Mouse (Mus musculus) B cell, adult 2 months (primary cell): ENCODE data around the gene Dnajc2.
"Not testable (repeated sequence)": the region's sequence is repeated elsewhere in the genome, so short reads cannot be mapped to it uniquely, and the experiment has no call there.

Experiments
- DNase-seq, 2 experiments: peaks; one replicate each; pipeline ENCODE4 v3.0.0; 2022

The Dnajc2 gene

GRCm38 (mm10) chr5:21739881-21740280 is 45.2 kb downstream of the Dnajc2 start:
- no peak for DNase-seq

GRCm38 (mm10) chr5:21739120-21739519 is 45.9 kb downstream of the Dnajc2 start:
- no peak for DNase-seq

- peak in 1 of 2 experiments; percentile 3 for DNase-seq
Observed at GRCm38 (mm10) chr5:21737620-21738019, 47.4 kb downstream of the Dnajc2 start.

DNA sequence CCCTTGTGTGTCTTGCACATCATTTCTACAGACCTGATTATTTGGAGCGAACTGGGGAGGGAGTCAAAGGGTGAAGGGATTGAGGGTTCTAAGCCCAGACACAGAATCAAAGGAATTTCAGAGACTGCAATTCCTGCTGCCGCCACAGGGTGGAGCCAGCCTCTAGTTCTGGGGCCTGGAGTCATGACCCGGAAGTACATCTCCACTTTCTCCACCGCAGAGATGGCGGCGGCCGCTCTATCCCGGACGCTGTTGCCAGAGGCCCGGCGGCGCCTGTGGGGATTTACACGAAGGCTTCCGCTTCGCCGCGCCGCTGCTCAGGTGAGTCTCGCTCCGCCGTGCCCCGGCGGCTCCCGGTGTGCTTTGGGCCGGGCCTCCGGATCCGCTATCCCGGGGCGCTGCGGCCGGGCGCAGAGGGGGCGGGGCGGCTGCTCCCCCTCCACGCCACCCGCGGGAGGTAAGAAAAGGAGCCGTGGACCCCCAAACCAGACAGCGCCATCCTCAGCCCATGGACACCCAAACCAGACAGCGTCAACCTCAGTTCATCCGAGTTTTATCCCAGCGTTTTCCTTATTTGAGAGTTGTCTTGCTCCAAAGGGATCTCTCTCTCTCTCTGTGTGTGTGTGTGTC is 48.0 kb downstream of the Dnajc2 start, which contains the start of gene Pmpcb:
TSS of gene Pmpcb (plus strand) at position 186 of the 630 bp plus-strand sequence.
- DNase-seq, result peak; percentile 90 to 91

GRCm38 (mm10) chr5:21736046-21736445 is 49.0 kb downstream of the Dnajc2 start:
- DNase-seq, result no peak

DNA sequence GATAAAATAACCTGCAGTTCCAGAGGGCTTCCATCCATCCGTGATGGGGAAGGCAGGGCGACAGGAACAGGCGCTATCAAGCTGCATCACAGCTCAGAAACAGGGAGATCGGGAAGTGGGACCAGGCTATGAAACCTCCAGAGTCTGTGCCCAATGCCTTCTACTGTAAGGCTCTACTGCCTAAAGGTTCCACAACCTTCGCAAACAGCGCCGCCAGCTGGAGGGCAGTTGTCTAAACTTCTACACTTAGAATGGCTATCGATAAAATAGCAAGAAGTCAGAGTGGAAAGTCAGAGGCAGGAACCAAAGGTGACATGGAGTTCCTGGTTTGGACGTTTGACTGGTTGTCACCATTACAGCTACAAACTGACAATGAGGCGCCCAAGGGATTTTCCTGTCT is 49.5 kb downstream of the Dnajc2 start:
- DNase-seq, result peak; percentile 75 to 77

DNA sequence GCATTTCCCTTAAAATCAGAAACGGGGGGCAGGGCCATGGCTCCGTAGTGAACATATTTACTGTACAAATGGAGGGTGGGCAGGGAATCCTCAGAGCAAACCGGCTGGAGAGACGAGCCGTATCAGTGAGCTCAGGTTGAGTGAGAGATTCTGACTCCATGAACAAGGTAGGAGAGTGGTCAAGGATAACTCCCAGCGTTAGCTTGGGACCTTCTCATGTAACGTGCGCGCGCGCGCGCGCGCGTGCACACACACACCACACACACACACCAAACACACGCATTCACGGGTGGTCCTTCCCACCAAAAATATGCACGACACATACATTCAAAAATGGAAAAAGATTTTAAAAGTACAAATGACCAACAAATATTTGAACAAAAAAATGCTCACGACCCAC is 50.0 kb downstream of the Dnajc2 start:
- peak in 1 of 2 experiments; percentile 9 for DNase-seq

DNA sequence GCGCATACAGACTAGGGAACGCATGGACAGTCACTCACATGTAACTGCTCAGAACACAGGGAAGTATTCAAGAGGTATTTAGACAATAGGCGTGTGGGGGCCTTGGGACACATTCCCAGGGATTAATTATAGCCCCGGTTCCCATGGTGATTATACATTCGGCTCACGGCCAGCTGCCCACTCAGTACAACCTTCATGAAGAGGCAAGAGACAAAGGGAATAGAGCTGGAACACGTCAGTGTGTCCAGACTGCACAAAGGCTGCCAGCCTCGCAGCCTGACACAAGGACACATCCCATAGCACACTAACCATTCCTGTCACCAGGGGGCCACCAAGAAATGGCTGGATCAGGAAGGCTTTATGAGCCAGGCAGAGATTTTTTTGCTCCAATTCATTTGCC is 52.1 kb downstream of the Dnajc2 start:
- DNase-seq, result no peak

GRCm38 (mm10) chr5:21732177-21732911 is 52.7 kb downstream of the Dnajc2 start:
- DNase-seq, result no peak

DNA sequence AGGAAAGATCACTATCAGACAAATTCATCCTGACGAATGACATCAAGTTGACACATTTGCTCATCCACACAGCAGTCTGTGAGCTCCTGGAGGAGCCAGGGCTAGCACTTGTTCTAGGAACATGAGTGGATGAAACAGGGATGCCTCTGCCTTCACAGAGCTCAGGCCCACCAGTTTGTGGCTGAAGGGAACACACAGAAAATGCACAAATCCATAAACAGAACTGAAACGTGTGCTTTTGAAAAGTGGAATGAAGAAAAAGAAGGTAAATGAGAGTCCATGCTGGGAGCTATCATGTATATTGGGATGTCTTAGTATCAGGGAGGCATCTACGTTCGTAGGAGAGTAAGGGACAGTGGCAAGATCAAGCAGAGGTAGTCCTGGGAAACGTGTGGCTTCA is 55.9 kb downstream of the Dnajc2 start:
- no peak for DNase-seq

- DNase-seq, result no peak
Observed at GRCm38 (mm10) chr5:21724872-21725271, 60.2 kb downstream of the Dnajc2 start.

DNA sequence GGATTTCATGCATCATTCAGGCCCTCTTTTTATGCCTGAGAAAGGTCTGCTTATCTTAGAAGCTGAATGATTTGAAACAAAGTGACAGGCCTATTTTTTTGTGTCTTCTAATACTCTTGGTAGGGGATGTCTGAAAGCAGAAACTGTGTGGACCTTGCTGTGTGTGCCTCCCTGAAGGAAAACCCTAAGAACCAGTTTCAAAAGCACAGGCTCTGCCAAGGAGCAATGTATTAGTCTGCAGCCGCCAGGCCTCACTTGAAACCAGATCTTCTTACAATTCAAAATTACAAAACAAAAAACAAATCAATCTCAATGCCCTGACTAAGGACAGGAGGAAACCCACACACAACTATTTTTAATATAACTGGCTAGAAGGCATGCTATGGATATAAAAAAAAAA is 60.6 kb downstream of the Dnajc2 start:
- no peak for DNase-seq

DNA sequence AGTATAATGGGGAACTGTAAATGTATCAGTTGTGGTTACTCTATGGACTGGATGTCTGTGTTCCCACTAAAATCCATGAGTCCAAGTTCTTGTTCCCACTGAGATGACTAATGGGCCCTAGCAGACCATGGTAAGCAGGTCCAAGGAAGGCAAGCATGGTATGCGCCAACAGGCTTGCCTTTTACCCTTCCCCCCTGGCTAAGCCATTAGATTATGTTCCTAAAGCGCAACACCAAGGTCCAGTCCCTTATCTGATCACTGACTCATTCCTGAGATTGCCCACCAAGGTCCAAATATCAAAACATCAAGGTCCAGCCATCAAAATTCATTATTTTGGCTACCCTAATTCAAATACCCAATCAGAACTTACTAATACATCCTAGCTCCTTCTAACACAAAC is 65.8 kb downstream of the Dnajc2 start:
- DNase-seq, result no peak

DNA sequence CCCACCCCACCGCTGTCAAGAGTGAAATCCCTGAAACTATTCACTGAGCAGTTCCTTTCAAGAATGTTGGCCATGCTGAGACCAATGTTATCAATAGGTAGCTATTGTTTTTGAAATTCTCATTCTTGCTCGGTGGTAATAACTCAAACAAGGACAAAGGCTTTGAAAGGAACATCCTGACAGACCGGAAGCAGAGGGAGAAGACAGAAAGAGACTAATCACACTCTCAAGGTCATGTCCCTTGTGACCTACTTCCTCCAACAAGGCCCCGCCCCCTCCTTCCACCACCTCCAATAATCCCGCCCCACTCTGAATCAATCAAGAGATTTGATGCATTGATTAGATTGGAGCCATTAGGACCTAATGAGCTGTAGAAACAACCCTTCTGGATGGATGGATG is 66.5 kb downstream of the Dnajc2 start:
- DNase-seq, result no peak

- no peak for DNase-seq
Observed at GRCm38 (mm10) chr5:21717165-21717715, 67.8 kb downstream of the Dnajc2 start.

GRCm38 (mm10) chr5:21714447-21714846 is 70.6 kb downstream of the Dnajc2 start:
- DNase-seq, result no peak

- no peak for DNase-seq
Observed at GRCm38 (mm10) chr5:21712127-21712715, 72.8 kb downstream of the Dnajc2 start.

GRCm38 (mm10) chr5:21708011-21708410 is 77.0 kb downstream of the Dnajc2 start:
- not testable (repeated sequence) for DNase-seq
